Mouse (Mus musculus) CH12.LX (cell line): ENCODE data around the gene Cbx6. TPM values are rescaled to one million over a fixed set of nuclear protein-coding genes. Genes with fewer than 3 reads are reported as not detected.
A peak's percentile ranks its signal among the peaks of the same experiment; 100 is the strongest.

Experiments used
- DNase-seq: peaks from one replicate; pipeline ENCODE4 v3.0.0-alpha.2; 2013; ENCODE audit errors: extremely low read depth
- H3K27ac ChIP-seq: 2 replicates; pipeline ENCODE4 v1.5.1; 2012; ENCODE audit warnings: low read depth, mild to moderate bottlenecking, control low read depth, moderate library complexity; ENCODE audit not compliant: insufficient read depth
- H3K27me3 ChIP-seq: replicated peaks from 2 replicates; pipeline ENCODE3; 2012; ENCODE audit warnings: inconsistent platforms
- H3K36me3 ChIP-seq, 2 experiments: replicated peaks in 1 of 2; 2 replicates each; pipeline versions ENCODE3 to v1.6.1; 2012; ENCODE audit warnings: inconsistent platforms in 1 of 2, low read length in 1 of 2, mild to moderate bottlenecking in 1 of 2, mixed read lengths in 1 of 2, moderate library complexity in 1 of 2; ENCODE audit not compliant: control insufficient read depth in 1 of 2, insufficient read depth in 1 of 2
- H3K4me1 ChIP-seq, 2 experiments: 2 replicates each; pipeline ENCODE4 v1.6.1; 2012; ENCODE audit warnings: inconsistent platforms in 1 of 2, moderate library complexity in 1 of 2; ENCODE audit not compliant: insufficient read depth in 2 of 2, control insufficient read depth in 1 of 2
- H3K4me2 ChIP-seq: 2 replicates; pipeline ENCODE4 v1.6.1; 2012; ENCODE audit warnings: low read depth, mild to moderate bottlenecking, control low read depth; ENCODE audit not compliant: poor library complexity, insufficient read depth, severe bottlenecking
- H3K4me3 ChIP-seq, 3 experiments: fragments of 150-350 bp in 1 of 3; sonication (generic) in 1 of 3; replicated peaks in 1 of 3; 2 replicates each; pipeline versions ENCODE3 to v1.5.1; 2011 to 2012; ENCODE audit warnings: low read depth in 2 of 3, low read length in 2 of 3, mild to moderate bottlenecking in 2 of 3, moderate library complexity in 2 of 3, control low read depth in 1 of 3, improper control_type of control experiment in 1 of 3, inconsistent platforms in 1 of 3, mixed read lengths in 1 of 3; ENCODE audit not compliant: poor library complexity in 1 of 3
- H3K79me2 ChIP-seq: replicated peaks from 2 replicates; pipeline ENCODE4 v1.6.1; 2012; ENCODE audit warnings: mild to moderate bottlenecking, moderate library complexity; ENCODE audit not compliant: control insufficient read depth, poor library complexity, insufficient read depth, severe bottlenecking; ENCODE audit errors: extremely low read depth
- H3K9ac ChIP-seq: 2 replicates; pipeline ENCODE4 v1.6.1; 2012; ENCODE audit warnings: low read depth, mild to moderate bottlenecking, control low read depth, moderate library complexity; ENCODE audit not compliant: insufficient read depth
- H3K9me3 ChIP-seq: replicated peaks from 2 replicates; pipeline ENCODE3; 2012; ENCODE audit warnings: low read length, inconsistent platforms, mixed read lengths
- BHLHE40 ChIP-seq: IDR thresholded peaks from 2 replicates; pipeline ENCODE4 v1.6.1; 2011; ENCODE audit warnings: mild to moderate bottlenecking, low read depth, low read length, improper control_type of control experiment
- CTCF ChIP-seq, 2 experiments: IDR thresholded peaks in 1 of 2; conservative IDR thresholded peaks in 1 of 2; 2 replicates each; pipeline ENCODE4 v1.5.1; 2011 to 2012; ENCODE audit warnings: low read depth in 2 of 2, low read length in 2 of 2, improper control_type of control experiment in 1 of 2, inconsistent platforms in 1 of 2, mild to moderate bottlenecking in 1 of 2, moderate library complexity in 1 of 2
- ELF1 ChIP-seq: IDR thresholded peaks from 2 replicates; pipeline ENCODE4 v1.6.1; 2014; ENCODE audit warnings: low read depth, mild to moderate bottlenecking, inconsistent platforms, low read length, improper control_type of control experiment
- HCFC1 ChIP-seq: IDR thresholded peaks from 2 replicates; pipeline ENCODE4 v1.6.1; 2012; ENCODE audit warnings: low read depth, mild to moderate bottlenecking, inconsistent platforms, low read length, improper control_type of control experiment
- KAT2A ChIP-seq: IDR thresholded peaks from 2 replicates; pipeline ENCODE4 v1.6.1; 2012; ENCODE audit warnings: low read length, improper control_type of control experiment, inconsistent platforms; ENCODE audit not compliant: insufficient replicate concordance
- MAX ChIP-seq: IDR thresholded peaks from 2 replicates; pipeline ENCODE4 v1.6.1; 2011; ENCODE audit warnings: low read length, improper control_type of control experiment
- MEF2A ChIP-seq: IDR thresholded peaks from 2 replicates; pipeline ENCODE4 v1.6.1; 2014; ENCODE audit warnings: low read depth, mild to moderate bottlenecking, inconsistent platforms, low read length, improper control_type of control experiment, borderline replicate concordance
- MXI1 ChIP-seq: IDR thresholded peaks from 2 replicates; pipeline ENCODE4 v1.6.1; 2011; ENCODE audit warnings: mild to moderate bottlenecking, low read depth, low read length, improper control_type of control experiment
- MYC ChIP-seq: IDR thresholded peaks from 2 replicates; pipeline ENCODE4 v1.6.1; 2011; ENCODE audit warnings: low read depth, mild to moderate bottlenecking, improper control_type of control experiment, low read length
- NELFE ChIP-seq: IDR thresholded peaks from 2 replicates; pipeline ENCODE4 v1.6.1; 2011; ENCODE audit warnings: low read depth, low read length, improper control_type of control experiment
- NRF1 ChIP-seq: IDR thresholded peaks from 2 replicates; pipeline ENCODE4 v1.6.1; 2014; ENCODE audit warnings: low read depth, mild to moderate bottlenecking, inconsistent platforms, low read length, improper control_type of control experiment, moderate library complexity
- PAX5 ChIP-seq: IDR thresholded peaks from 2 replicates; pipeline ENCODE4 v1.6.1; 2012; ENCODE audit warnings: low read length, inconsistent platforms, mixed read lengths
- POLR2A ChIP-seq: IDR thresholded peaks from 2 replicates; pipeline ENCODE4 v1.6.1; 2011; ENCODE audit warnings: low read depth, mild to moderate bottlenecking, improper control_type of control experiment, low read length
- RAD21 ChIP-seq: IDR thresholded peaks from 2 replicates; pipeline ENCODE4 v1.6.1; 2011; ENCODE audit warnings: low read depth, mild to moderate bottlenecking, low read length, improper control_type of control experiment, moderate library complexity
- RCOR1 ChIP-seq: conservative IDR thresholded peaks from 2 replicates; pipeline ENCODE4 v1.6.1; 2012; ENCODE audit warnings: low read depth, mild to moderate bottlenecking, inconsistent platforms, low read length, improper control_type of control experiment
- SMC3 ChIP-seq: IDR thresholded peaks from 2 replicates; pipeline ENCODE4 v1.6.1; 2011; ENCODE audit warnings: low read depth, low read length, improper control_type of control experiment
- TBP ChIP-seq: conservative IDR thresholded peaks from 2 replicates; pipeline ENCODE4 v1.6.1; 2011; ENCODE audit warnings: low read depth, low read length, improper control_type of control experiment
- TCF12 ChIP-seq: IDR thresholded peaks from 2 replicates; pipeline ENCODE4 v1.6.1; 2014; ENCODE audit warnings: low read depth, mild to moderate bottlenecking, inconsistent platforms, low read length, improper control_type of control experiment
- UBTF ChIP-seq: IDR thresholded peaks from 2 replicates; pipeline ENCODE4 v1.6.1; 2012; ENCODE audit warnings: low read depth, mild to moderate bottlenecking, inconsistent platforms, low read length, improper control_type of control experiment, moderate library complexity
- USF1 ChIP-seq: IDR thresholded peaks from 2 replicates; pipeline ENCODE4 v1.6.1; 2014; ENCODE audit warnings: low read depth, mild to moderate bottlenecking, inconsistent platforms, low read length, improper control_type of control experiment
- ZC3H11A ChIP-seq: IDR thresholded peaks from 2 replicates; pipeline ENCODE4 v1.6.1; 2012; ENCODE audit warnings: low read depth, mild to moderate bottlenecking, inconsistent platforms, low read length, improper control_type of control experiment
- dilution Hi-C: fragments of 300-500 bp; cut with MboI; formaldehyde crosslinking; loops from 2 replicates; pipeline ENCODE4 v1.14.3; 2020; ENCODE audit warnings: low sequenced_read_pairs; ENCODE audit not compliant: extremely low pct_unique_long_range_greater_than_20kb, extremely low pct_ligation_motif_present
- in situ Hi-C: fragments of 300-500 bp; cut with MboI; formaldehyde crosslinking; loops from 3 replicates; pipeline ENCODE4 v1.14.3; 2019; ENCODE audit warnings: low sequenced_read_pairs, low pct_ligation_motif_present, low pct_unique_long_range_greater_than_20kb, mixed read lengths
- polyA plus RNA-seq: library from polyadenylated mRNA; unstranded; fragments of >175 nt; gene quantifications from 2 replicates; pipeline ENCODE4 v1.2.1, GENCODE M21; 2012; ENCODE audit warnings: low read depth; ENCODE audit not compliant: insufficient read length
- total RNA-seq, 2 experiments: library from RNA; depleted of rRNA; stranded (reverse); fragments of 300-350 nt in 1 of 2; fragments of >200 nt in 1 of 2; gene quantifications; 2 replicates each; pipeline ENCODE4 v1.2.3; 2012 to 2014

Gene Cbx6
- total and polyA plus RNA-seq, 3 experiments, result 11.1 to 40.7 (median 29.9) TPM

- Histone ChIP-seq H3K4me1 (peaks cover 3 to 7% of the 10 kb centered on the region in 2 experiments; a peak in 2 of 4 replicates), H3K36me3 (no peaks in the 10 kb centered on the region), H3K9ac (peak overlapping the region; percentile 24; the same call in 1 of the 2 replicates), H3K27me3 (no peaks in the 10 kb centered on the region), H3K4me3 (peak overlapping the region; percentile 47 to 59 (median 49)), H3K79me2 (no peaks in the 10 kb centered on the region), H3K4me2 (peak overlapping the region; percentile 6; the same call in 1 of the 2 replicates), H3K27ac (no peak overlapping the region), H3K9me3 (no peaks in the 10 kb centered on the region)
- dilution Hi-C loops, result no loop called here
- TF ChIP-seq NELFE, result peak; percentile 65
- TF ChIP-seq POLR2A, result peak; percentile 70
- TF ChIP-seq BHLHE40, result peak; percentile 48; the same call in 1 of the 2 replicates
- TF ChIP-seq NRF1, result peak; percentile 88
- TF ChIP-seq SMC3, result peak; percentile 79
- TF ChIP-seq TCF12, result peak; percentile 60; the same call in 1 of the 2 replicates
- TF ChIP-seq RAD21, result peak; percentile 72
- TF ChIP-seq MEF2A, result no peak
- TF ChIP-seq UBTF, result no peak
- peak in 1 of 2 experiments; percentile 93; a peak in 2 of 4 replicates for TF ChIP-seq CTCF (conservative IDR thresholded peaks at IDR 0.05 in 1 of 2, IDR thresholded peaks at IDR 0.05 in 1 of 2; ENCODE audit: low read depth in 2 of 2, low read length in 2 of 2)
- no peak for TF ChIP-seq USF1
- TF ChIP-seq ZC3H11A, result peak; percentile 6; the same call in 1 of the 2 replicates
- TF ChIP-seq HCFC1, result 0 out of 2 replicates have a peak, but pooled peaks have one; percentile 10
- TF ChIP-seq MAX, result peak; percentile 32; the same call in 1 of the 2 replicates
- TF ChIP-seq TBP, result 0 out of 2 replicates have a peak, but pooled peaks have one; percentile 20
- no peak for TF ChIP-seq MYC
- TF ChIP-seq KAT2A, result no peak
- TF ChIP-seq ELF1, result 0 out of 2 replicates have a peak, but pooled peaks have one; percentile 44
- in situ Hi-C loops, result loop anchor here (10.0 kb wide), 1 partner anchor 49 kb away; the partner anchor contains the start of genes Cbx6 and Npcd
- peak; percentile 80 for DNase-seq
Measured at GRCm38 (mm10) chr15:79883352-79883822, 48.9 kb upstream of the Cbx6 start.

DNA sequence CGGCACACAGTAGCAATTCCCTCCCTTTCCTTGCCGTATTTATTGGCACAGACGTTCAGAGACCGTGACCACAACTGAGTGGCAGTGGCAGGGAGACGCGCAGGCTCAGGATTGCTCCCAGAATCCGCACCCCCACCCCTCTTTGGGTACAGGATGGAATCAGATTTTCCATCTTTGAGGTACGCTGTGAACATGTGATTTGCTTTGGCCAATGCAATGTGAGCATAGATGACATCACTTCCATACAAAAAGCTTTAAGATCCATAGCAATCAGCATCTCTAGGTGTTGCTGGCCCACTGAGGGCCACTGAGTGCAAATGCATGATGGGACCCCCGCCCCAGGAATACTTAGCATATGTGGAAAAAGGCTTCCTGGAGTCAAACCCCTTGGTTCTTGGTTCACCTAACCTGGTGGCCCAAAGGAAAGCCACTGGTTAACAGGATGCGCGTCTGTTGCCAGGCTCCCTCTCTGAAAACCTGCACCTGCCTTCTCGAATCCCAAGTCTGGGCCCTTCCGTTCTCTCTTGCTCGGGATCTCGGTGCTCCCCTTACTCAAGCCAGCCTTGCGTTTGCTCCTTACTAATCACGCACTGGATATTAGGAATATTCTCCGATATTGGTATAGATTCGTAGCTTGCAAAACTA is 48.3 kb upstream of the Cbx6 start:
- Histone ChIP-seq H3K4me3 (no peak overlapping the region), H3K79me2 (no peaks in the 10 kb centered on the region), H3K27ac (no peak overlapping the region), H3K27me3 (no peaks in the 10 kb centered on the region), H3K4me1 (peaks cover 3 to 11% of the 10 kb centered on the region in 2 experiments; a peak in 2 of 4 replicates), H3K9me3 (no peaks in the 10 kb centered on the region), H3K9ac (no peak overlapping the region), H3K4me2 (no peak overlapping the region), H3K36me3 (no peaks in the 10 kb centered on the region)
- in situ Hi-C loops, result loop anchor here (10.0 kb wide), 1 partner anchor 48 kb away; the partner anchor contains the start of genes Cbx6 and Npcd
- DNase-seq, result no peak
- TF ChIP-seq UBTF (no peak), RCOR1 (no peak), MXI1 (no peak), POLR2A (no peak), BHLHE40 (no peak), NELFE (no peak), MAX (no peak; the same call in 1 of the 2 replicates), PAX5 (no peak)
- dilution Hi-C loops, result no loop called here
